Mouse (Mus musculus) testis, adult 2 months (tissue): ENCODE measurements around the gene Myo10. TPM values are rescaled to one million over a fixed set of nuclear protein-coding genes. Genes with fewer than 3 reads are reported as not detected.

Experiments
- H3K27ac ChIP-seq: fragments of 200-500 bp; 2 replicates; pipeline ENCODE4 v1.5.1; 2012; ENCODE audit warnings: low read depth, low read length; ENCODE audit not compliant: control insufficient read depth, insufficient read depth
- H3K27me3 ChIP-seq: fragments of 200-500 bp; 2 replicates; pipeline ENCODE4 v1.6.1; 2012; ENCODE audit warnings: mild to moderate bottlenecking, low read length, moderate library complexity; ENCODE audit not compliant: control insufficient read depth, insufficient read depth
- H3K36me3 ChIP-seq: fragments of 200-500 bp; 2 replicates; pipeline ENCODE4 v1.6.1; 2012; ENCODE audit warnings: mild to moderate bottlenecking, low read length; ENCODE audit not compliant: control insufficient read depth, insufficient read depth
- H3K4me1 ChIP-seq: fragments of 200-500 bp; 2 replicates; pipeline ENCODE4 v1.6.1; 2012; ENCODE audit warnings: low read length; ENCODE audit not compliant: control insufficient read depth, insufficient read depth
- H3K4me3 ChIP-seq: fragments of 200-500 bp; 2 replicates; pipeline ENCODE4 v1.5.1; 2012; ENCODE audit warnings: low read depth, mild to moderate bottlenecking, low read length, moderate library complexity, mixed read lengths; ENCODE audit not compliant: control insufficient read depth
- CTCF ChIP-seq: fragments of 200-500 bp; IDR thresholded peaks from 2 replicates; pipeline ENCODE4 v1.5.1; 2012; ENCODE audit warnings: low read depth, mild to moderate bottlenecking, inconsistent platforms, low read length, moderate library complexity; ENCODE audit not compliant: control insufficient read depth, insufficient read depth, insufficient replicate concordance
- POLR2A ChIP-seq: fragments of 200-500 bp; IDR thresholded peaks from 2 replicates; pipeline ENCODE4 v1.6.1; 2012; ENCODE audit warnings: low read depth, mild to moderate bottlenecking, inconsistent platforms, low read length, moderate library complexity; ENCODE audit not compliant: control insufficient read depth
- polyA plus RNA-seq: library from polyadenylated mRNA; depleted of rRNA; stranded (reverse); fragments of >200 nt; gene quantifications from 2 replicates; pipeline ENCODE4 v1.2.3, GENCODE M21; 2012

The Myo10 gene
- polyA plus RNA-seq, 1 experiment, result 17.5 TPM

DNA sequence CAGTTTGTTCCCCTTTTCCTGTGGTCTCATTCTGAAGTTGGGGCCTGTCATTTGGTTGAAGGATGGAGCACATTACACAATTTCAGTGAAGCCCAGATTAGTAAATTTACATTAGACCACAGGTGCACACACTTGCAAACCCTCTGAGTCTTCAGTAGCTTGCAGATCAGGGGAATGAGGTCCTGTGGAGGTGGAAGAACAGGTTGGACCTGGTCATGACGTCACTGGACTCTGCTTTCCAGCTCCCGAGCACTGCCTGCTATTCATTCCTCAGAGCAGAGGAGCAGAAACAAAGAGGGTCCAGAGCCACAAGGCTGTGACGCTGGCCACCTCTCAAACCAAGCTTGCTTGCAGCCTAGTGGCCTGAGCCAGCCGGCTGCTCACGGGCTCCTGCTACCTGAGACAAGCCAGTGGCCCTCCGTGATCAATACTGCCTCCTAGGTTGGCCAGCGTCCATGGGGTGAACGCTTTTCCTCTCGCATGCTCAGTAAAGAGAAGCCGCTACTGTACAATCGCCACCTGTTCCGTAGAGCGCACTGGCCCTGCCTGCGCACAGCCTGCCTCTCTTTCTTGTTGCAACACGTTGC lies 136.3 kb downstream of the Myo10 start:
- H3K36me3 ChIP-seq, result no peaks in the 10 kb centered on the region
- H3K4me1 ChIP-seq, result no peaks in the 10 kb centered on the region
- H3K27ac ChIP-seq, result no peak overlapping the region
- H3K4me3 ChIP-seq, result no peak overlapping the region
- TF ChIP-seq POLR2A (no peak), CTCF (no peak)
- H3K27me3 ChIP-seq, result no peaks in the 10 kb centered on the region

DNA sequence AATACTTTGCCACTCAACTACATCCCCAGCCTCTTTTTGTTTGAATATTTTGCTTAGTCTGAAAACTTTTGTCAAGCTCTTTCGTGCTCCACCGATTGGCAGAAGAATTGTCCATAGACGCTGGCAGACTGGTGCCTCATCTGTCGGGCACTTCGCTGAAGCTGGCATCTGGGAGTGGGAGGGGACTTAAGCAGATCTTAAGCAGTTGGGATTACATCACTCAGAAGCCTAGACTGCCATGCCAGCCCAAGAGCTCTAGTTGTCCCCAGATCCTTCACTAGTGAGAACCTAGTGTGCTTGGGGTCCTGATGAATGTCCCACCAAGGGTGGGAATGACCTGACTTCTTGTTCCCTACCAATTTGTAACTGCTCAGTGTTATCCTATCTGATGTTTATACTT lies 138.0 kb downstream of the Myo10 start:
- Histone ChIP-seq H3K27ac (no peak overlapping the region), H3K4me1 (no peaks in the 10 kb centered on the region), H3K27me3 (no peaks in the 10 kb centered on the region), H3K4me3 (no peak overlapping the region), H3K36me3 (no peaks in the 10 kb centered on the region)
- TF ChIP-seq CTCF, result no peak
- no peak for TF ChIP-seq POLR2A

DNA sequence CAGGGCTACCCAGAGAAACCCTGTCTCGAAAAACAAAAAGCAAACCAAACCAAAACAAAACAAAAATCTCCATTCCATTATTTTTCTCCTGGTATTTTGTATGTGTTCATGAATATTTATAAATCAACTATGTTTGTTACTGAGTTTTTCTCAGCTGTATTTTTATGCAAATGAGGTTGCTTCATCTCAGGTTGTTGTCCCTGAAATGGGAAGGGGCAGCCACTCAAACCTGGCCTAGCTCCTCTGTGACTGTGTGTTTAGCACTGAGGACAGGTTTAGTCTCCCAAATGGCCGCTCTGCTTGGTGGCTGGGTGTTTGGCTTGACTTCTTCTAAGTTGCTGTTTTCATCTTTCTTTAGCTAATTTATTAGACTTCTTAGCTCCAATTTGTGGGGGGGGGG lies 138.7 kb downstream of the Myo10 start:
- Histone ChIP-seq H3K36me3 (no peaks in the 10 kb centered on the region), H3K4me1 (no peaks in the 10 kb centered on the region), H3K27ac (no peak overlapping the region), H3K27me3 (no peaks in the 10 kb centered on the region), H3K4me3 (no peak overlapping the region)
- TF ChIP-seq POLR2A, result no peak
- no peak for TF ChIP-seq CTCF

DNA sequence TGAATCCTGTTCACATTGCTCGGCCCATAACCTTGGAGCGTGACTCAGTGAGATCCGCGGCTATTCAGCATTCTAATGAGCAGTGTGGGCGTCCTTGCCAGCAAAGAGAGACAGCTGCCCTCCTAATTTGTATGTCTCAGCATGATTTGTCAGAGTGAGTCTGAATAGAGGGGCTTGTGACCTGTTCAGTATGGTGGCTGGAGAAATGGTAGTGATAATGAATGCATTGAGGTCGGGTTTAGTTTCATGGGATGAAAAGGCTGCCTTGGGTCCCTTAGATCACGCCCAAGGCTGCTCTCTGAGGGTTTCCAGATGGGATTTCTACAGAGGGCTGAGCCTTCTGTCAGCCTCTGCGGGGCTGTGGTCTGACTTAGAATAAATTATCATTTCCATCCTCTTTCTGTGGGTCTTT lies 139.5 kb downstream of the Myo10 start:
- no peaks in the 10 kb centered on the region for H3K27me3 ChIP-seq
- TF ChIP-seq CTCF, result no peak
- no peak for TF ChIP-seq POLR2A
- H3K36me3 ChIP-seq, result no peaks in the 10 kb centered on the region
- H3K4me3 ChIP-seq, result no peak overlapping the region
- no peaks in the 10 kb centered on the region for H3K4me1 ChIP-seq
- no peak overlapping the region for H3K27ac ChIP-seq

DNA sequence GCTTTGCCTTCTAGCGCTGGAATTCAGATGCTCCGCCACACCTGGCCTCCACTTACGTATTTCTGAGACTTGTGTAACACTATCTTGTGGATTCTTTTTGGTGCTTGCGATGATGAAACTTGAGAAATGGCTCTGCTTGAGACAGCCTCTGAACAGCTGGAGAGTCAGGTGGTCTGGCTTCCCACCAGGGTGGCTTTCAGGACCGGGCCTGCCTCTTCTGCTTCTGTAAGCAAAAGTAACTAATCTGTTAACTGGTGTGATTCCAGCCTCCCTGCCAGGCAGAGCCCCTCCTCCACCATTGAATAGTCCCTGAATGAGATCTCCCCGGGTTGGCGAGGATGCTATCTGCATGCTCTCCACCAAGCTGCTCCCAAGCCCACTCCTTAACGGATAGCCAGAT lies 140.0 kb downstream of the Myo10 start:
- Histone ChIP-seq H3K27ac (no peak overlapping the region), H3K4me3 (no peak overlapping the region), H3K27me3 (no peaks in the 10 kb centered on the region), H3K36me3 (no peaks in the 10 kb centered on the region), H3K4me1 (no peaks in the 10 kb centered on the region)
- TF ChIP-seq POLR2A (no peak), CTCF (no peak)

DNA sequence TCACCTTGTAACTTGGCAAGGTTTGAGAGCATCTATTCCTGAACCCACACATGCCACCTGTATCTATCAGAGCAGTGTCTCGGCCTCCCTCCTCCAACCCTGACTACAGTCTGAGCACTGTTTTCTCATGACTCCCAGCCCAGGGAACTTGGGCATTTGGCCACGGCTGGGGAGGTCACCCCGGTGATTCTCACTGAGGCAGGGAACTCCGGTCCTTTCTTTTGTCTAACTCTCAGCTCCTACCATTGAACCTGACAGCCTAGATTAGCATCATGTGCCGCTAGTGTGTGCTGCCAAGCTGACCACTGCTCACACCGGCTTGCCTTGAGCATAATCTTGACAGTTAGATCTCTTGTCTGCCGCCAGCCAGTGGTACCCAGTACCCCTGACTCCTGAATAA lies 140.8 kb downstream of the Myo10 start:
- Histone ChIP-seq H3K4me3 (no peak overlapping the region), H3K27ac (no peak overlapping the region), H3K27me3 (no peaks in the 10 kb centered on the region), H3K4me1 (no peaks in the 10 kb centered on the region), H3K36me3 (no peaks in the 10 kb centered on the region)
- TF ChIP-seq POLR2A (no peak), CTCF (no peak)

DNA sequence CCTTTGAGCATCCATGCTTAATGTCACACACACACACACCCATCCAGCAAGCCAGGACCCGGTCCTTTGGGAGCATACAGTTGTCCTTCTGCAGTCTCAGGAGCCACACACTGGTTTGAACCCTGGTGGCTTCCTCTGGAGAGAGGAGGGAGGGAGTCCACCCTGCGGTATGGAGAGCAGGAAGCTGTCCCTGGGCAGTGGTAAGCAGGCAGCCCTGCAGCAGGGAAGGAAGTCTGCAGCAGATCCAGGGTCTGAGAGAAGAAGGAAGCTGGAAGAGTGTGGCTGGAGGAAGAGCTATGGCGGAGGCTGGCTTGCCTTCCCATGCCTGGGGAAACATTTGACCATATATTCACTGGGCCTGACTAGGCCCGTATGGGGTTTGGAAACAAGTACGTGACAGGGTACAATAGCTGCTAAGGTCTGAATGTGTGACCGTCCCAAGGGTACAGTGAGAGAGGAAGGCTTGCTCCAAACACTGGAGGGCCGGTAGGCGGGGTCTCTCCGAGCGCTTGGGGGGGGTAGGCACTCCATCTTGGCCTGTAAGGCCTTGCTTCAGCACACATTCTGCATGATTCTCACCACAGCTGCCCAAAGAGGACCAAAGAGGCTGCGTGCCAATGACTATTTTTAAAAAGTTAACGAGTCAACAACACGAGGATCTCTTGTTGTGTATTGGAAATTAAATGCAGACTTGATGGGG lies 142.5 kb downstream of the Myo10 start:
- TF ChIP-seq CTCF, result no peak
- H3K36me3 ChIP-seq, result no peaks in the 10 kb centered on the region
- H3K4me3 ChIP-seq, result no peak overlapping the region
- H3K27me3 ChIP-seq, result no peaks in the 10 kb centered on the region
- H3K4me1 ChIP-seq, result peaks cover under 1% of the 10 kb centered on the region; the same call in 1 of the 2 replicates
- H3K27ac ChIP-seq, result no peak overlapping the region
